Mouse (Mus musculus) heart, postnatal 14 days (tissue): ENCODE measurements around the gene Ksr1. TPM values are rescaled to one million over a fixed set of nuclear protein-coding genes. Genes with fewer than 3 reads are reported as not detected.

Experiments used
- DNase-seq, 2 experiments: peaks; one replicate each; pipeline ENCODE4 v3.0.0; 2021 to 2022
- intact Hi-C: fragments of 180-260 bp; cut with DNase I; formaldehyde crosslinking; loops from one replicate; pipeline ENCODE4 v1.15.1; 2025
- total RNA-seq, 2 experiments: library from RNA; stranded (reverse); gene quantifications; 2 replicates each; pipeline ENCODE4 v1.2.3; 2021

Gene Ksr1
- total RNA-seq, 2 experiments from 2014 or later: 10.2 to 10.7 TPM

GRCm38 (mm10) chr11:79129388-79130356 lies 16.5 kb downstream of the Ksr1 start:
- intact Hi-C loops: no loop called here
- no peak for DNase-seq

- intact Hi-C loops: no loop called here
- DNase-seq: no peak
Observed at GRCm38 (mm10) chr11:79128233-79128632, 18.0 kb downstream of the Ksr1 start.

GRCm38 (mm10) chr11:79126963-79127362 lies 19.2 kb downstream of the Ksr1 start:
- intact Hi-C loops: no loop called here
- DNase-seq: no peak

GRCm38 (mm10) chr11:79125775-79126174 lies 20.4 kb downstream of the Ksr1 start:
- DNase-seq: no peak
- intact Hi-C loops: no loop called here

- no peak for DNase-seq
- intact Hi-C loops: no loop called here
Observed at GRCm38 (mm10) chr11:79122556-79122955, 23.7 kb downstream of the Ksr1 start.

- DNase-seq: no peak
- intact Hi-C loops: no loop called here
Observed at GRCm38 (mm10) chr11:79120087-79120486, 26.1 kb downstream of the Ksr1 start.

- intact Hi-C loops: no loop called here
- DNase-seq: no peak
Observed at GRCm38 (mm10) chr11:79118918-79119377, 27.3 kb downstream of the Ksr1 start.

- intact Hi-C loops: no loop called here
- DNase-seq: no peak
Observed at GRCm38 (mm10) chr11:79116665-79117064, 29.5 kb downstream of the Ksr1 start.

GRCm38 (mm10) chr11:79115659-79116058 lies 30.5 kb downstream of the Ksr1 start:
- DNase-seq: no peak
- intact Hi-C loops: no loop called here

- no peak for DNase-seq
- intact Hi-C loops: no loop called here
Observed at GRCm38 (mm10) chr11:79114061-79114460, 32.1 kb downstream of the Ksr1 start.

GRCm38 (mm10) chr11:79113397-79113796 lies 32.8 kb downstream of the Ksr1 start:
- intact Hi-C loops: loop anchor here (2.0 kb wide), 1 partner anchor 83 kb away; no protein-coding TSS in a partner anchor
- DNase-seq: no peak

GRCm38 (mm10) chr11:79112559-79113302 lies 33.5 kb downstream of the Ksr1 start:
- intact Hi-C loops: loop anchor here (2.0 kb wide), 1 partner anchor 82 kb away; no protein-coding TSS in a partner anchor
- DNase-seq: no peak

- intact Hi-C loops: loop anchor here (2.0 kb wide), 1 partner anchor 81 kb away; no protein-coding TSS in a partner anchor
- DNase-seq: no peak
Observed at GRCm38 (mm10) chr11:79111864-79112558, 34.2 kb downstream of the Ksr1 start.

GRCm38 (mm10) chr11:79110446-79110845 lies 35.8 kb downstream of the Ksr1 start:
- intact Hi-C loops: no loop called here
- no peak for DNase-seq

GRCm38 (mm10) chr11:79107934-79108333 lies 38.3 kb downstream of the Ksr1 start:
- intact Hi-C loops: no loop called here
- no peak for DNase-seq

GRCm38 (mm10) chr11:79104998-79105397 lies 41.2 kb downstream of the Ksr1 start:
- intact Hi-C loops: no loop called here
- DNase-seq: no peak

- DNase-seq: no peak
- intact Hi-C loops: no loop called here
Observed at GRCm38 (mm10) chr11:79104538-79104937, 41.7 kb downstream of the Ksr1 start.

GRCm38 (mm10) chr11:79104096-79104495 lies 42.1 kb downstream of the Ksr1 start:
- DNase-seq: no peak
- intact Hi-C loops: no loop called here

- intact Hi-C loops: no loop called here
- no peak for DNase-seq
Observed at GRCm38 (mm10) chr11:79103461-79103869, 42.7 kb downstream of the Ksr1 start.

- intact Hi-C loops: no loop called here
Observed at GRCm38 (mm10) chr11:79102280-79102679, 43.9 kb downstream of the Ksr1 start.

GRCm38 (mm10) chr11:79101568-79101967 lies 44.6 kb downstream of the Ksr1 start:
- intact Hi-C loops: no loop called here
- DNase-seq: no peak

More at GRCm38 (mm10) chr11:79102280-79102679, 43.9 kb downstream of the Ksr1 start:
- DNase-seq: no peak
